Mouse (Mus musculus) cerebellum, postnatal 36 days (tissue): ENCODE data around the gene Klhl10.

Source experiments
- DNase-seq, 2 experiments: peaks; one replicate each; pipeline ENCODE4 v3.0.0; 2021 to 2022; ENCODE audit warnings: mixed read lengths in 2 of 2

Gene Klhl10

GRCm38 (mm10) chr11:100441797-100442196, at the start of gene Klhl10, which contains the start of gene Nt5c3b:
Gene Klhl10, plus strand, starts transcription at chr11:100441917.
Gene Nt5c3b, minus strand, starts transcription at chr11:100441808.
- no peak for DNase-seq

GRCm38 (mm10) chr11:100392958-100393357, 48.8 kb upstream of the Klhl10 start:
- DNase-seq, result no peak

- DNase-seq, result peak in 1 of 2 experiments; percentile 49
Observed at GRCm38 (mm10) chr11:100393733-100394132, 48.0 kb upstream of the Klhl10 start.

GRCm38 (mm10) chr11:100394353-100395074, 47.2 kb upstream of the Klhl10 start:
- no peak for DNase-seq

GRCm38 (mm10) chr11:100395200-100395599, 46.5 kb upstream of the Klhl10 start:
- DNase-seq, result peak; percentile 81 to 82

GRCm38 (mm10) chr11:100395861-100396631, 45.7 kb upstream of the Klhl10 start:
- peak; percentile 70 to 75 for DNase-seq

GRCm38 (mm10) chr11:100396886-100397599, 44.7 kb upstream of the Klhl10 start:
- DNase-seq, result peak; percentile 69 to 72

- peak; percentile 100 for DNase-seq
Observed at GRCm38 (mm10) chr11:100397600-100398389, 43.9 kb upstream of the Klhl10 start, which contains the start of gene Jup. Gene Jup, minus strand, starts transcription at chr11:100397763.

- no peak for DNase-seq
Observed at GRCm38 (mm10) chr11:100398517-100398916, 43.2 kb upstream of the Klhl10 start.

- DNase-seq, result no peak
Observed at GRCm38 (mm10) chr11:100399320-100399719, 42.4 kb upstream of the Klhl10 start.

GRCm38 (mm10) chr11:100399727-100400538, 41.8 kb upstream of the Klhl10 start:
- no peak for DNase-seq

GRCm38 (mm10) chr11:100400842-100401241, 40.9 kb upstream of the Klhl10 start:
- no peak for DNase-seq

GRCm38 (mm10) chr11:100402240-100402639, 39.5 kb upstream of the Klhl10 start:
- no peak for DNase-seq

- no peak for DNase-seq
Observed at GRCm38 (mm10) chr11:100402682-100403081, 39.0 kb upstream of the Klhl10 start.

- DNase-seq, result no peak
Observed at GRCm38 (mm10) chr11:100403445-100404134, 38.1 kb upstream of the Klhl10 start.

GRCm38 (mm10) chr11:100404456-100405074, 37.2 kb upstream of the Klhl10 start:
- no peak for DNase-seq

GRCm38 (mm10) chr11:100406273-100406672, 35.4 kb upstream of the Klhl10 start:
- DNase-seq, result peak in 1 of 2 experiments; percentile 55

GRCm38 (mm10) chr11:100406995-100407705, 34.6 kb upstream of the Klhl10 start:
- peak; percentile 85 to 89 for DNase-seq

- peak; percentile 78 to 81 for DNase-seq
Observed at GRCm38 (mm10) chr11:100408076-100408834, 33.5 kb upstream of the Klhl10 start.
